Mouse (Mus musculus) induced T-regulatory cell, adult 2 months (primary cell): ENCODE results near the gene Mcl1.

Source experiments
- DNase-seq: peaks from one replicate; pipeline ENCODE4 v3.0.0-alpha.2; 2012; ENCODE audit warnings: low read depth

Gene Mcl1

DNA sequence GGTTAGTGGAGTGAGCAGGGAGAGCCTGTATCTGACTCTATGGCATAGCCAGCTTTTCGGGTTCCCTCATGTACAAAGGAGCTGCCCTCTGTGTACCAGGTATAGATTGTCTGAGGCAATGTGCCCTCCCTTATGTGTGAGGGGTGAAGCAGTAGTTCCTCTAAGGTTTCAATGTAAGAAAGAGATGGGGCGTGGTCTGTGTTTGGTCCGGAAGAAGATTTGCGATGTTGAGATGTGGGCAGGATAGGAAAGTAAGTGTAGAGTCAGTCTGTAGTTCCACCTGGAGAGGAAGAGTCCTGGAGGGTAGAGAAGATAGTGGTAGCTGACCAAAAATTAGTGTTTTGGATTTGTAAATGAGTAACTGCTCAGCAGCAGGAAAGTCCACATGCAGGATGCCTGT lies 50.5 kb downstream of the Mcl1 start:
- DNase-seq, result peak; percentile 69

DNA sequence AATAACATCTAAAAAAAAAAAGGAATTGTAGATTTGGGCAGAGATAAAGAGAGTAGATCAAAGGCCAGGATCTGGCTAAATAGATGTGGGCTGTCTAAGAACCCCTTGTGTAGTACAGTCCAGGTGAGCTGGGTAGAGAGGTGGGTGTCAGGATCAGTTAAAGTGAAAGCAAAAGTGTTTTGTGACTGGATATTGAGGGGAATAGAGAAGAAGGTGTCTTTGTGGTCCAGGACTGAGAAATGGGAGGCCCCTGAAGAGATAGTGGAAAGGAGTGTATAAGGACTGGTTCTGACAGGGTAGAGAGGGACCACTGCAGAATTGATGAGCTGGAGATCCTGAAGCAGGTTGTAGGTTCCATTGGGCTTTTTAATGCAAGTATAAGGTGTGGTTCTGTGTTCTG lies 51.4 kb downstream of the Mcl1 start:
- DNase-seq, result peak; percentile 62
